Mouse (Mus musculus): ENCODE results near the gene Nfatc2.

DNA sequence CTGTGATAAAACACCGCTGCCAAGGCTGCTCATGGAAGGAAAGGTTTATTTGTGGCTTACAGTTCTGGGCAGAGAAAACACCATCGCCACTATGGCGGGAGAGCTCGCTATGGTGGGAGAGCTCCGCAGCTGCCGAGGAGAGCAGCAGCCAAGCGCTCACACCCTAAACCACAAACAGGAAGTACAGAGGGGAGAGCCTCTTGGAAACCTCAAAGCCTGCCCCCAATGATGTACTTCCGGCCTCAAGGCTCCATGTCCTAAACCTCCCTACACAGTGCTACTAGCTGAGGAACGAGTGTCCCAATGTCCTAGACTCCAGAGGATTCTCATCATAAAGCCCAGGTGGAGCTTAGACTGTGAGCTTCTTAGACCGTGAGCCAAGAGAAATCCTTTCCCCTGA lies 171.9 kb downstream of the Nfatc2 start:
- TF ChIP-seq CTCF (IDR thresholded peaks at IDR 0.05; ENCODE audit: borderline replicate concordance, control insufficient read depth, extremely low read depth, insufficient read depth, low read length, poor library complexity): no peak
- TF ChIP-seq POLR2A (IDR thresholded peaks at IDR 0.05; ENCODE audit: control insufficient read depth, extremely low read depth, insufficient read depth, low read length, poor library complexity): no peak
